Mouse (Mus musculus) neural tube, embryonic 11.5 days (tissue): ENCODE results near the gene Gsto1. TPM values are rescaled to one million over a fixed set of nuclear protein-coding genes. Genes with fewer than 3 reads are reported as not detected.

Experiments used
- ATAC-seq: fragments of 200-750 bp; cut with Nextera tagmentation; 2 replicates; pipeline ENCODE4 v1.8.0; 2017; ENCODE audit warnings: moderate number of reproducible peaks, mild to moderate bottlenecking, moderate TSS enrichment, moderate library complexity; ENCODE audit not compliant: insufficient read depth, low FRiP score, low TSS enrichment
- DNase-seq: peaks from one replicate; pipeline ENCODE4 v3.0.0-alpha.2; 2015; ENCODE audit warnings: low spot score
- H3K27ac ChIP-seq: fragments of 300-500 bp; sonication (generic); 2 replicates; pipeline ENCODE4 v1.5.1; 2014; ENCODE audit warnings: low read depth, mild to moderate bottlenecking, low read length
- H3K27me3 ChIP-seq: fragments of 300-500 bp; sonication (generic); 2 replicates; pipeline ENCODE4 v1.6.1; 2014; ENCODE audit warnings: mild to moderate bottlenecking, low read length, mixed read lengths; ENCODE audit not compliant: control insufficient read depth, insufficient read depth
- H3K36me3 ChIP-seq: fragments of 300-500 bp; sonication (generic); 2 replicates; pipeline ENCODE4 v1.6.1; 2014; ENCODE audit warnings: mild to moderate bottlenecking, low read length, moderate library complexity, mixed read lengths; ENCODE audit not compliant: control insufficient read depth, insufficient read depth
- H3K4me1 ChIP-seq: fragments of 300-500 bp; sonication (generic); 2 replicates; pipeline ENCODE4 v1.6.1; 2014; ENCODE audit warnings: low read length, mixed read lengths; ENCODE audit not compliant: control insufficient read depth, insufficient read depth
- H3K4me2 ChIP-seq: fragments of 300-500 bp; sonication (generic); 2 replicates; pipeline ENCODE4 v1.6.1; 2014; ENCODE audit warnings: low read depth, mild to moderate bottlenecking, moderate library complexity
- H3K4me3 ChIP-seq: fragments of 300-500 bp; sonication (generic); 2 replicates; pipeline ENCODE4 v1.5.1; 2014; ENCODE audit warnings: low read depth, low read length
- H3K9ac ChIP-seq: fragments of 300-500 bp; sonication (generic); 2 replicates; pipeline ENCODE4 v1.6.1; 2014; ENCODE audit warnings: mild to moderate bottlenecking, low read length
- H3K9me3 ChIP-seq: fragments of 300-500 bp; sonication (generic); 2 replicates; pipeline ENCODE4 v1.6.1; 2016; ENCODE audit warnings: low read length; ENCODE audit not compliant: control insufficient read depth
- WGBS: fragments of 180-500 bp; shearing (Covaris S2); extraction: QIAGEN DNeasy Blood & Tissue Kit; methylation state at CpG from one replicate; pipeline ENCODE4 v1.1.7; 2014; 5-methylcytosine and 5-hydroxymethylcytosine counted together
- polyA plus RNA-seq: library from polyadenylated mRNA; unstranded; fragments of >200 nt; fragmentation: Nextera tagmentation; extraction: Ambion mirVana; gene quantifications from 2 replicates; pipeline ENCODE4 v1.2.1, GENCODE M21; 2014

The Gsto1 gene
- polyA plus RNA-seq, 1 experiment from 2014 or later = 130 TPM

DNA sequence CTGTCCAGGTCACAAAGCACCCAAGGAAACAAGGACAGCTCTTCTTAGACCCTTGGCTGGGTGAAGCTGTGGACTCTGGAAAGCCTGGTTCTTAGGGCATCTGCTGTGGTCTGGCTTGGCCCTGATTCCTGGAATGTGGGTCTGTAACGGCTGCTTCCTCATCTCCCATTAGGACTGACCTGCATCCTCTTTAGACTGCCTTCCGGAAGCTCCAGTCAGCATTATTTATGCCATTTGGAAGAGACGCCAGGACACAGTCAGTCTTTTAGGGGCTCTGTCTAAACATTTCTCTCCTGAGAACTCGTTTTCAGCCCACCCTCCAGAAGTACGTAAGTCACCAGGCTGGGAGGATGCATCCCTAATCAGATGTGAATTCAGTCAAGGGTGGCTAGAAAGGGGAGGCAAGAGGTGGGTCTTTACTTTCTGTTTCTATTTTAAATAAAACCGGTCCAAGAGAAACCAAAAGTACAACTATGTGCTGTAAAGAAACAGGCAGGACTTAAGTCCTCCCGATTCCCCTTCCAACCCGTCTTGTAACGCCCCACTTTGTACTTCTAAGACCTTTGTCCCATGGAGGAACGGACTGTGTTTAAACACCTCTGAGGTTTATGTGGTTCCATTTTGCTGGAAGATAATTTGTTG, 35.8 kb downstream of the Gsto1 start:
- WGBS = 72% methylated on average over 10 of the region's 10 CpGs
- Histone ChIP-seq H3K4me2 (no peak overlapping the region), H3K27ac (no peak overlapping the region), H3K4me1 (no peaks in the 10 kb centered on the region), H3K4me3 (no peak overlapping the region), H3K36me3 (peaks cover 2% of the 10 kb centered on the region), H3K27me3 (no peaks in the 10 kb centered on the region), H3K9me3 (no peaks in the 10 kb centered on the region), H3K9ac (no peak overlapping the region)
- ATAC-seq (no peak), DNase-seq (no peak)

DNA sequence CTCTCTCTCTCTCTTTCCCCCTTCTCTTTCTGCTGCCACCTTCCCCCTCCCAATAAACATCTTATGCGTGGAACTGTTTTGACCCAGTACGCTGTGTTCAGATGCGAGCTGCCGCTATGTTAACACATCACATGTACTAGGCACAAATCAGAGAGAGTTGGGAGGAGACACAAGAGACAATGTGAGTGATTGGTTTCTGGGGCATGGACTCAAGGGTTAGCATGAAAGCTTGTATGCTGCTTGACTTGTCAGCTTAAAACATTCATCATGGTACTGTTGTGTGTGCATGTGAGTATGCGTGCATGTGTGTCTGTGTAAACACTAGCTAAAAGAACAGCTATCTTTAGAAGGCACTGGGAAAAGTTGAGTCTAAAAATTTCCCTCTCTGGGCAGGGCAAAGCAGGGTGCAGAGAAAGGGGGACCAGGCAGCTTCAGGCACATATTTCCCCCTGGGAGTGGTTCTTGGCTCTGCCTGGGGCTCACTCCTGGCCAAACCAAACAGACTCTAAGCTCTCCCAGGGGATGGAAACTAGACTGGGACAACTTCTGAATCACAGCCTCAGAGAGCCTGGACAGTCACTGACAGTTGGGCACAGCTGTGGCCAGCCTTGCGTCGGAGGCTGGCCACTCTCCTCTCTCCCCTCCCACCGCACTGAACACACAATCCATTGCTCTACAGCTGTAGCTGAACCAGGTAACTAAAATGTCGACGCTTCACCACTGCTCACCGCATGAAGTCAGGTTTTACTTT, 37.0 kb downstream of the Gsto1 start:
- H3K27ac ChIP-seq = no peak overlapping the region
- no peak for DNase-seq
- 78% methylated on average over 11 of the region's 11 CpGs for WGBS

DNA sequence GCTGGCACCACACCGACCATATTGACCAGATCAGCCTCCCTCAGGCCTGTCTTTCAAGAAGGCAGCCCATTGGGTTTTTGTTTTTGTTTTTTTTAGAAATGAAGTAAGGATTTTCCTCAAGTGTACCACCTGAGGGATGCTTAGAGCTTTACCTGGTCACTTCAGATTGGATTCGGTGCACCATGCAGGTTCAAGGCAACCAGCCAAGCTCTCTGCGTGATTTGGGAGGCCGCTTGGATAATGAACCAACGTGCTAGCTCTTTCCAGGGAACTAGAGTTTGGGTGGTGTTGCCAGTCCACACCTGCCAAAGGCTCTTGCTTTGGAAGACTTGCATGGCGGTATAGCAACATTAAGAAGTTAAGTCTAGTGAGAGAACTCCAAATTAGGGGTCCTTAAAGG, 38.3 kb downstream of the Gsto1 start:
- Histone ChIP-seq H3K4me2 (no peak overlapping the region), H3K27me3 (no peaks in the 10 kb centered on the region), H3K27ac (no peak overlapping the region), H3K9me3 (no peaks in the 10 kb centered on the region), H3K4me3 (no peak overlapping the region), H3K9ac (no peak overlapping the region), H3K4me1 (no peaks in the 10 kb centered on the region), H3K36me3 (peaks cover 9% of the 10 kb centered on the region)
- ATAC-seq (no peak), DNase-seq (no peak)
- WGBS = 95% methylated on average over 6 of the region's 6 CpGs

More for the DNA sequence above, 37.0 kb downstream of the Gsto1 start:
- no peaks in the 10 kb centered on the region for H3K4me1 ChIP-seq
- H3K4me2 ChIP-seq = no peak overlapping the region
- ATAC-seq = no peak
- no peaks in the 10 kb centered on the region for H3K9me3 ChIP-seq
- no peaks in the 10 kb centered on the region for H3K27me3 ChIP-seq
- peaks cover 8% of the 10 kb centered on the region for H3K36me3 ChIP-seq
- H3K9ac ChIP-seq = no peak overlapping the region
- H3K4me3 ChIP-seq = no peak overlapping the region

DNA sequence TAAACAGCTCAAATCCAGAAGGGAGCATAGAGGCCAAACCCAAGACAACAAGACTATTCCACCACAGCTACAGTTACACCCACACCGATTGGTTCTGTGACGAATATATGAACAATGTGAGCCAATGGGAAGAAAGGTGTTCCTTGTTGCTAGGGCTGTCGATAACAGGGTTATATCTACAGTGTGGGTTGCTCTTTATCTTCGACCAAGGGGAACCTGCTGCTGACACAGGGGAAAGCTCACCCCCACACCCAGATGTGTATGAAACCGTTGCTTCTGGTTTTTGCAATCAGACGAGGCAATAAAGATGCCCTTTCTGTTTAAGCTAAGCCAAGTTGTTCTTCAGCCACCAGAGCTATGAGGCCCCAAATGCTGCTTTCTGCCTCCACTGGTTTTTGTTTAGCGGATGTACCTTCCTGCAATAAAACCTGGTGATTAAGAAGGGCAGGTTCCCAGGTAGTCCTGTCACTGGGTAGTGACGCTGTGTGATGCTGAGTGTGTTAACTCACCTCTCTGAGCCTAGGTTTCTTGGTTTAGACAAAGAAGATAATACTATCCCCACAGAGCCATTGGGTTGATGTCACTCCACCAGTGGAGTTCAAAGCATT, 43.8 kb downstream of the Gsto1 start:
- H3K4me2 ChIP-seq = no peak overlapping the region
- no peaks in the 10 kb centered on the region for H3K27me3 ChIP-seq
- H3K9ac ChIP-seq = no peak overlapping the region
- H3K9me3 ChIP-seq = no peaks in the 10 kb centered on the region
- H3K4me1 ChIP-seq = no peaks in the 10 kb centered on the region
- peaks cover 9% of the 10 kb centered on the region for H3K36me3 ChIP-seq
- H3K27ac ChIP-seq = no peak overlapping the region
- WGBS = 93% methylated on average over 8 of the region's 8 CpGs
- ATAC-seq (no peak), DNase-seq (no peak)
- H3K4me3 ChIP-seq = no peak overlapping the region

DNA sequence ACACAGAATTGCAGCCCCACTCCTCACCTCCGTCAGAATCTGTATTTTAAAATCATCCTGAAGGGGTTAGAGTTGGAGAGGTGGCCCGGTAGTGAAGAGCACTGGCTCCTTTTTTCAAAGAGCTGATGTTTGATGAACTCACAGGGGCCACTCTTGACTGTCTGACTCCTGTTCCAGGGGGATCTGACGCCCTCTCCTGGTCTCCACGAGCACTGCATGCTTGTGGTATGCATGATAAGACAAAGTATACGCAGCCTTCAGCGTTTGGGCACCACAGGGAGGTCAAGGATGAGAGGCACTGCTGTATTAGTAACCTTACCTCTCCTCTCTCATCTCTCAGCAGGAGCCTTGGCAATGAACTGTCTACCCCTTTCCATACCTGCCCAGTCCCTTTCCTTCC, 45.2 kb downstream of the Gsto1 start:
- H3K4me3 ChIP-seq = no peak overlapping the region
- H3K27me3 ChIP-seq = no peaks in the 10 kb centered on the region
- no peak overlapping the region for H3K4me2 ChIP-seq
- no peak overlapping the region for H3K9ac ChIP-seq
- peaks cover 9% of the 10 kb centered on the region for H3K36me3 ChIP-seq
- H3K9me3 ChIP-seq = no peaks in the 10 kb centered on the region
- H3K4me1 ChIP-seq = no peaks in the 10 kb centered on the region; the same call in 1 of the 2 replicates
- no peak for ATAC-seq
- H3K27ac ChIP-seq = no peak overlapping the region
- 66% methylated on average over 6 of the region's 6 CpGs for WGBS
- DNase-seq = no peak

DNA sequence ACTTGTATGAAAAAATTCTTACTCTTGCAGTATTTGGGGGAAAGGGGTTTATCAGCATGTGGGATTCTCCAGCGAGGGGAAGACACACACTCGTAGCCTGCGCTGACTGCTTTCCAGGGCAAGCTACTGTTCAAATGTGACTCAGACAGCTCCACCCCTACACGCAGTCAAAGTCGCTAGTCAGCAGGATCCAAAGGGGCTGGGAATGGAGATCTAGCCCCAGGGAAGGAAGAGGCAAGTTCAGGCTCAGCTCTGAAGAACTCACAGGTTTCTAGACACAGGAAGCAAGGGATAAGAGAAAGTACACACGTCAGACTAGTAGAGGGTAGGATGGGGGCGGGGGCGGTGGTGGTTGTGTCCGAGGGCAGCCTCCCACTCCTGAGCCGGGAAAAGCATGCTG, 45.8 kb downstream of the Gsto1 start:
- Histone ChIP-seq H3K36me3 (peaks cover 7% of the 10 kb centered on the region), H3K27me3 (no peaks in the 10 kb centered on the region), H3K9ac (no peak overlapping the region), H3K4me1 (no peaks in the 10 kb centered on the region; the same call in 1 of the 2 replicates), H3K4me2 (no peak overlapping the region), H3K4me3 (no peak overlapping the region), H3K9me3 (no peaks in the 10 kb centered on the region), H3K27ac (no peak overlapping the region)
- ATAC-seq = no peak
- DNase-seq = no peak
- WGBS = 85% methylated on average over 10 of the region's 10 CpGs

DNA sequence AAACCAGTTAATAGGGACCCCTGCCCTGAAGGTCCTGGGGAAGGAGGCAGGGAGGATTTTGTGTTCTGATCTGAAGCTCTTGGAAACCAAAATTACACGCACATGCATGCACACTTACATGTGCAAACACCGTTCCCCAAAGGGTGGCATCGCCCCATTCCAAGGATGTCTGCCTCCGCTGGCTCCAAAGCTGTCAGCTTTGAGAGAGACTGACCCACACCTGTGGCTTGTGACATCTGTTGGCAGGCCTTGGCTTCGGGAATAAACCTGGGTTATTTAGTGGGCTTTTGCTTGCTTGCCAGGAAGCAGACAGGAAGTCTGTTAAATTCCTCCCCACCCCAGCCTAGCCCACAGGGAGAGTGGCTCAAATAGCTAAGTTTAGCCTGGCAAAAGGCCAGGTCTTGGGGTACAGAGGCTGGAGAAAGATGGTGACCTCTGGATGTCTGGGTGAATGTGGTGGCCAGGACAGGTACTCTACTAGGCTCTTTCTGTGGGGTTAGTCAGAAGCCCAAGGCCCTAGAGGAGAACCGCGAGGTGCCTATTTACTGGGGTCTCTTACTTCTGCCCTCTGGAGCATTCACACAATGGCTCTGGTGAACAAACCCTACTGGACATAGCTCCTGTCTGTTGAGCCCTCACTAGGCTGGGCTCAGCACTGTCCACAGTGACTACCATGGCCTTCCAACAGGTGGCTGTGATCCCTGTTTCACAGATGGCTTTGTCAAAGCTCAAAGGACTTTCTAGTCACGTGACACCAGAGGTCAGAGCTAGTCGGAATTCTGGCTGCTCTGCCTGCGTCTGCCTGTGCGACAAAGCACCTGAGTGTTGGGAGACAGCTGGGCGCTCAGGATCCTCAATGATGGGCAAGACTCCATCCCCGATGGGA, 47.8 kb downstream of the Gsto1 start:
- 73% methylated on average over 13 of the region's 13 CpGs for WGBS
- Histone ChIP-seq H3K27ac (no peak overlapping the region), H3K36me3 (no peaks in the 10 kb centered on the region), H3K9me3 (no peaks in the 10 kb centered on the region), H3K4me1 (no peaks in the 10 kb centered on the region; the same call in 1 of the 2 replicates), H3K27me3 (no peaks in the 10 kb centered on the region), H3K4me2 (no peak overlapping the region), H3K9ac (no peak overlapping the region), H3K4me3 (no peak overlapping the region)
- DNase-seq = no peak
- no peak for ATAC-seq

DNA sequence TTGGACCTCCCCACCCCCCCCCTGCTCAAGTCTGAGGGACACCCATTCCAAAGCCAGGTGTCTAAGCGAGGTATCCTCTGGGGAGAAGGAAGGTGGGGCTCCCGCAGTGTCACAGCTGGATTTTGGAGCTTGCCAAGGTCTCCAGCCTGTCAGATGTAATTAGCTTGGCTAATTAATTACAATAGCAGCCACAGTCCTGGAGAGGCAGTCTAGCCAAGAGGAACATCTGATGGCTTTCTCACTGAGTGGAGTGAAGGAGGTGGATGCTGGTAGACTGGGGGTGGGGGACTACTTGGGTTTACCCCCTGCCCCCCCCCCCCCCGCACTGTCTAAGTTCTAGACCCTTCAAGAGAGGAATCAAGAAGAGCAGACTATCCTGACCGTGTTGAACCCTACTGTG, 48.9 kb downstream of the Gsto1 start:
- no peak overlapping the region for H3K27ac ChIP-seq
- no peak for ATAC-seq
- H3K36me3 ChIP-seq = no peaks in the 10 kb centered on the region

More for the DNA sequence above, 48.9 kb downstream of the Gsto1 start:
- Histone ChIP-seq H3K4me2 (no peak overlapping the region), H3K4me1 (peaks cover under 1% of the 10 kb centered on the region), H3K9me3 (no peaks in the 10 kb centered on the region), H3K9ac (no peak overlapping the region), H3K4me3 (no peak overlapping the region), H3K27me3 (no peaks in the 10 kb centered on the region)
- 66% methylated on average over 4 of the region's 4 CpGs for WGBS
- DNase-seq = no peak
